Mouse (Mus musculus): ENCODE results near the gene Kcnn1.
A peak's percentile ranks its signal among the peaks of the same experiment; 100 is the strongest.
"Not testable (repeated sequence)": the region's sequence is repeated elsewhere in the genome, so short reads cannot be mapped to it uniquely, and the experiment has no call there.

Kcnn1 gene

DNA sequence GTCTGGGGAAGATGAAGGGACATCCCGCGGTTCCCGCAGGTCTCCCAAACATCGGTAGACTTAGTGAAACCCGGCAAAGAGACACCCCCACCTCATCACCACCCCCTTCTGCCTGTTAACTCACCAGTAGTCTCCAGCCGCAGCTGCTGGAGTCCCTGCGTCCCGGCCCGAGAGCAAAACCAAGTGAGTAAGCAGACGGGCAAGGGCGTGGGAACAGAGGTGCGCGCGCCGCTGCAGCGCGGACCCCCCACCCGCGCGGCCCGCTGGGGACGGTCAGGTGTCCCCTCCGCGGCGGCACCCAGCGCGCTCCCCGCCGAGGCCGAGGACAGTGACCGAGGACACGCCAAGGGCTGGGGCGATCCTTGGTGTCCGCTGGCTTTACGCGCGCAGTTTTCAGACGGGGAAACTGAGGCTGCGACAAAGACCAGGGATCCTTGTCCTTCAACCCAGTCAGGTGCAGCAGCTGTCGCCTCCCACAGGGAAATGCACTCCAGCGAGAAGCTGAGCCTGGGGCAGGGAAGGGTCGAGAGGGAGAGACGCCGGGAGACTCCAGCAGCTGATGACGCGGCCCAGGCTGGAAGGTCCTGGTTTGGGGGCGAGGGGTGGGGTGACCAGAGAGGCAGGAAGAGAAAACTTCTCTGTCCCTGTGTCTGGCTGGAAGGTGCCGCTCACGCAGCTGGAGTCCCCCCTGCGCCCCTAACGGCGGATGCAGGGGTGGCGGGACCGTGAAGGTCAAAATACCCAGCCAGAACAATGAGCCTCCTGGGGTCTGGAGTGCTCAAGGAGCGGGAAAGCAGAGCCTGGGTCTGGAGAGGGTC lies at the start of gene Kcnn1:
Kcnn1 (minus strand) TSS at position 435 of the 818 bp plus-strand sequence.
- no peak for DNase-seq (ENCODE audit: low spot score)

DNA sequence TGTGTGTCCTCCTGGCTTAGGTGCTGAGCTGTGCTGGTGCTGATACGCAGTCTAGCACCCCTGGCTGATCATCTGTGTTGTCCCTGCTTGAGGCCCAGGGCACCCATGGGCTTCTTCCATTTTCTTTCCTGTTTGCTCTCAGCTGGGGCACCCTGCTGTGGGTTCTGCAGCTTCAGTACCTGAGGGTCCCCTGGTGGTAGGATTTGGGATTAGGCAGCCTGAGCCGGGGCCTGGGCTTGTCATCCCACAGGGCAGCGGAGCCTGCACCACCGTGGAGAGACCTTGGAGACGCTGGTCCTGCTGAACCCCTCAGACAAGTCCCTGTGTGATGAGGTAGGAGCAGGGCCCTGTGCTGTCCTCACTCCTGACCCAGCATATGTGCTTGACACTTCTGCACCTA lies 48.5 kb upstream of the Kcnn1 start:
- no peak for DNase-seq (ENCODE audit: low spot score)

DNA sequence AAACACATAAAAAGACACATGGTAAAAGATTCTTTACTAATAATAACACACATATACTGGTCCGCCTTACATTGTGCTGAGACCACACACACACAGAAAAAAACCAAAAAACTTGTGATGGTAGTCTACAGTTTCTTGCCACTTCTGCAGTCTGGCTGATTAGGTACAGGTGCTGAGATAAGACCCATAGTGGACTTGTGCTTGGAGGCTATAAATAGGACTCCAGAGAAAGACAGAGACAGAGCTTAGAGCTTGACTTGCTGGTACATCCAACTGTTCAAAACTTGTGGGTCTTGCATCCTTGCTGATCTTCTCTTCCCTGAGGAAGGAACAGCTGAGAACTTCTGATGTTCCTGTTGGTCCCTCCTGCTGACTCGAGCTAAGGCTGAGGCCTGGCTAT lies 44.5 kb upstream of the Kcnn1 start:
- DNase-seq (ENCODE audit: low spot score) = no peak

DNA sequence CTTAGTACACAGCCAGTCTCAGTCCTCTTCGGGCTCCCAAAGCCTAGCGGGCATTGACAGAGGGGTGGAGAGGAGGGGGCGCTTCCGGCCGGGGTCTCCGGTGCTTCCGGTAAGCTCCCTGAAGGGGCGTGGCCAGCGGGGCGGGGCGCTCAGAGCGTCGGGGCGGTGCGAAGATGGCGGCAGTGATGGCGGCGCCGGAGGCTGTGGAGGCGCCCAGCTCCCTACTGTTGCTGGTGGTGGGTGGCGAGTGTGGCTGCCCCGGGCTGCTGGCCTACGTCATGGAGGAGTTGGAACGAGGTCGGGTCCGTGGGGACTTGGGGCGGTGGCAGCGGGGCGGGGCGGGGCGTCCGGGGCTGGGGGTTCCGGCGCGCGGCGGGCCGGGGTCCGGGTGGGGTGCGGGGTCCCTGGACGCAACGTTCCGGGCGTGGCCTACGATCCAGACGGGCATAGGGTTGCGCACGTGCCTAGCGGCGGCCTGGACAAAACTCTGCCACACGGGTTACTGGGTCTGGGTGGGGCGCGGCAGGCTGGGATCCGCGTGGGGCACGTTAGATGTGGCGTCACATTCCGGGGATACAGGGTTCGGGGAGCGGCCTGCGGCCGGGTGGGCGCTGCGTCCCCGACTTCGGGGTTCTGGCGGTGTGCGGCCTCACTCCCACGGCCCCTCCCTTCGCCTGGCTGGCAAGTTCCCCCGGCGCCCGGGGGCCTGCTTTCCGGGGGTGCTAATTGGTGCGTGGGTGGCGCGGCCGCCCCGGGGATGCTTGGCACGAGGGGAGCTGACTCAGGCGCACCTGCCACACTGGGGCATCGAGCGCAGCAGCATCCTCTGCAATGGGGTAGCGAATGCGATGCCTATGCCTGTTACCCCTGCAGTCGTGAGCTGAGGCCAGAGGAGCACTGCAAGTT lies 43.0 kb upstream of the Kcnn1 start, which contains the start of gene Map1s:
Map1s (plus strand) TSS at position 102 of the 906 bp plus-strand sequence.
- peak; percentile 91 for DNase-seq (ENCODE audit: low spot score)

DNA sequence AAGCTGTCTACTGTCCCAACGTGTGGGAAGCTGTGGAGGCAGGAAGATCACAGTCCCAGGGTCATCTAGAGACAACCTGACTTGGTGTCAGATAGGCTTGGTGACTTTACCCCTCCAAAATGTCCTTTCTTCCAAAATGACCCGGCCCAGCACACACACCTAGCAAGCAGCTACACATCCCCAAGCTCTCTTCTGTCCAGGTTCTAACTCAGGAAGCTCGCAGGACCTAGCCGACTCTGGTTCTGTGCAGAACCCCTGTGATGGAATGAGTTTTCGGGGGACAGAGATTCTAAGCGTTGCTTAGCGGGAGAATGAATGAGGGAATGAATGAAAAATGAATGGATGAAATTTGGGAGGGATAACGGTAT lies 42.4 kb upstream of the Kcnn1 start:
- DNase-seq (ENCODE audit: low spot score) = no peak

DNA sequence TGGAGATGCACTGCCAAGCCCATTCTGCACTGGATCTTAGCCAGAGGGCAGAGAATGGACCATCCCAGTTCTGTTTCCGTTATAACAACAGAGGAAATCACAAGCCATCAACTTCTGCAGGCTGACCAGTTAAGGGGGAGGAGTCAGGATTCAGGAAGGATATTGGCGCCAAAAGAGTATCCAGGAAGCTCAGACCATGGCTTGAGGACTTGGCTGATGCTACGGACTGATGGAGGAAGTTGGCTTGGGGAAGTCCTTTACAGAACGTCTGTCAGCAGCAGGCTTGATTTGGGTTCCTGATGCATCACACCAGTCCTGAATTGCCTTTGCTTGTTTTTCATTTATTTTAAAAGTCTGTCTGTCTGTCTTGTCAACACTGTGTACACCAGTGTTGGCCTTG lies 41.5 kb upstream of the Kcnn1 start:
- no peak for DNase-seq (ENCODE audit: low spot score)

DNA sequence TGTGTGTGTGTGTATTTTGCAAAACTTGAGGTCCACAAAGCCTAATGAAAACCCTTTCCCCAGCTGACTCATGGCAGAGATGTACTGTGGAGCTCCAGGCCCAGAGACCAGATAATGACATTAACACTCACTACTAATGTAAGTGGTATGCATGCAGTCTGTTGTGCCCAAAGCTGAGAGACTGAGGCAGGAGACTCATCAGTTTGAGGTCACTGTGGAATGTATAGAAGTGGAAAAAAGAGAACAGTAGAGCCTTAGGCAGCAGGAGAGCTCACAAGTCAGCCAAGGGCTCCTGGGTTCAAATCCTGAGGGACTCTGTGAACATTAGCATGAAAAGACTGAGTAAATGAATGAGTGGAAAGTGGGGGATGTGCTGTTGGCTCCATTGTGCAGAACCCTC lies 40.5 kb upstream of the Kcnn1 start:
- DNase-seq (ENCODE audit: low spot score) = no peak

DNA sequence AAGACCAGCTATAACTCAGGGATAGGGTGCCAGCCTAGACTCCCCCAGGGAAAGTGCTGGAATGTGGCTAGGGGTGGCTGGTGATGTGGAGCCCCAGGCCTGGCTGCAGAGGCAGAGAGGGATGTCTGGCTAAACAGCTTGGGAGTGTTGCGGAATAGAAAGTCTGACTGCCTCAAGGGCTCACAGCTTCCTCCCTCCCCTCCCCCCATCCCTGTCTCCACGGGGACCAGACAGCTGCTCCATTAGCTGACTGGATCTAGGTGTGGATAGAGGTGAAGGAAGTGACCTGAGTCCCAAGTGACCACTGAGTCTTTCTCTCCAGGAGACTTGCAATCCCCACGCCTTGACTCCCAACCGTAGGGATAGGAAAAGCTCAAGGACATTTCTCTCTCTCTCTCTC lies 40.1 kb upstream of the Kcnn1 start:
- no peak for DNase-seq (ENCODE audit: low spot score)

DNA sequence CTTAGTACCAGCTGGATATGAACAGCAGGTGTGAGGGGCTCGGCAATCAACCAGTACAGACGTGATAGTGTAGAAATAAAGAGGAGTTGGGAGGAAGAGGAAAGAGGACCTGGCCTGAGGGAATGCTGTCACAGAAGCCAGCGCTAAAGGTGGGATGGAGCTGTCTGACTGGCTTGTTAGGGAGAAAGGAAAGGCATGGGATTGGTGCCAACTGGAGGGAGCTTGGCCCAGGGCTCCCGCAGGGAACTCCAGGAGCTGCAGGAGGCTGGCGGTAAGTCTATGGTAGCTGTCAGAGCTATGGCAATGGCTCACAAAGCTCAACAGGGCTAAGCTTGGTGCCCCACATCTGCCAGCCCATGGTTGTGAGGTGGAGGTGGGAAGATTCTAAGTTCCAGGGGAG lies 39.2 kb upstream of the Kcnn1 start:
- no peak for DNase-seq (ENCODE audit: low spot score)

DNA sequence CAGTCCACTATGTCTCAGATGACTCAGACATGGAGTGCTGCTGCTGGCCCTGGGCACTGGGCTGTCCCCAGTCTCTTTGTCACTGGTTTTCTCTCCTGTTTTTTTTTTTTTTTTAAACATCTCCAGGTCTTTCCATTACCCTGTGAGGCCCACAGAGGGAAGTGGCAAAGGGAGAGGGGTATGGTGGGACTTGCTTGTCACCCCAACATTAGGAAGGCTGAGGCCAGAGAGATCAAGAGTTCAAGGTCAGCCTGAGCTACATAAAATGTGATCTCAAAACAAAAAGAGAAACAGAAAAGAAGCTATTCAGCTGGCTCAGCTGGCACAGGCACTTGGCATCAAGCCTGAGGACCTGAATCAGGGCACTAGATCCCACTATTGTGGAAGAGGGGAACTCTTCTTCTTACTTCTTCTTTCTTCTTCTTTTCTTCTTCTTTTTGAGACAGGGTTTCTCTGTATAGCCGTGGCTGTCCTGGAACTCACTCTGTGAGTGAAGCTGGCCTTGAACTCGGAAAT lies 37.9 kb upstream of the Kcnn1 start:
- DNase-seq (ENCODE audit: low spot score) = no peak

DNA sequence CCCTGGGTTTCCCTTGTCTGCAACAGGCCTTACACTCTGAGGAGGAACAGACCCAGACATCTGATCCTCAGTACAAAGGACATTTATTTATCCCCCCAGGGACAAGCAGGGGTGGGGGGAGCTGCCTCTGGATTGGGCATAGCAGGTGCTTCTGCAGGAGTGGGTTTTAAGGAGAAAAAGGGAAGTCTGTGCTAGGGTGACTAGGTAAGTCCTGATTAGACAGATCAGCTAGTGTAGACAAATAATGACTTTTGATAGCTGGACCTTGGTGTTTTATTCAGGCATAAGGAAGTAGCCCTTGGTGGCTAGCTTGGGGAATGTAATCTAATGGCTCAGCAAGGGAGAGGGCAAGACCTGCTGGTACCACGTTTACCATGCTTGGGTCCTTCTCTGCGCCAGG lies 36.2 kb upstream of the Kcnn1 start:
- no peak for DNase-seq (ENCODE audit: low spot score)

DNA sequence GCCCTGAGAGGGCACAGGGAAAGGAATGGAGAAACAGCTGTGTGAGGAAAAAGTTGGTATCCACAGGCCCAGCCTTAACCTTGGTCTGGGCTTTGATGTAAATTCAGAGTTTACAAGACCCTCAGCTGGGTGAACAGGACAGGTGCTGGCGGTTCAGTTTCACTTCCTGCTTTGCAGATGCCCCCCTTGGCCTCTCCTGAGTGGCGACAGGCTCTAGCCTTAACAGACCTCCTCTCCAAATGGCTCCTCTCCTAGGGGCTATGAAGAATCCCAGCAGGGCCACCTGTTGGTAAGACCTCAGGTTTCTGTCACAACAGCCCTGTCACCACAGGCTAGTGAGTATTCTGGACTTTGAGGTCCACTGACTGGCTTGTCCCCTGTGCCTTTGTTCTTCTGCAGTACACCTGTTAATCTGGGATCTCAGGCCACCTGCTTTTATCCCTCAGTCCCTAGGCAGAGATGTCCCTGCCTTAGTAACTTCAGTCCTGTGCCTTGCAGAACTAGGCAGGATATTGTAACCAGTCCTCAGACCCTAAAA lies 35.7 kb upstream of the Kcnn1 start:
- no peak for DNase-seq (ENCODE audit: low spot score)

DNA sequence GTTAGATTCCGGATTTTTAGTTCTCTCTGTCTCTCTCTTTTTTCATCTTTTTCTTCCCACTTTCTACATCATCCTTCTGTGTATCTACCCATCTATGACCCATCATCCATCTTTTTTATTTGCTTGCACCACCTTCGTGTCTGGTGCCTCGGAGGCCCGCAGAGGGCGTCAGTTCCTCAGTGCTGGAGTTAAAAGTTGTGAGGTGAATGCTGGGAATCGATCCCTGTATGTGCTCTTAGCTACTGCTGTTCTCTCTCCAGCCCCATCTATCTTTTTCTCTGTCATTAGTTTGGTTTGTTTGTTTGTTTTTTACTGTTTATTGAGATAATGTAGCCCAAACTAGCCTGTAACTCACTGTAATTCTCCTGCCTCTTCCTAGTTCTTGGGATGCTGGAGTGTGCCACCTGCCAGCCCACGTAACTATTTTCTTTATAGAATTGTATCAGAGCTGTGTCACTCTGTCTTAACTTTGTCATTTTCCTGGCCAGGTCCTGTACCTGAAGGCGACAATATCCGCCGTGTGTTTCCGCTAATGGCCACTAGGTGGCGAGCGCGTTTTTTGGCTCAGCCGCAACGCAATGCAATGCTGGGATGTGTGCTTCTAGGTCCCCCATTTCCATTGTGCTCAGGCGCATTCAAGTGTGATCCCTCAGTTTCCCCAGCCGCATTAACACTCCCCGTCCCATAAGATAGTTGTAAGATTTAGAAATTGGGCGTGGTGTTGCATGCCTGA lies 34.8 kb upstream of the Kcnn1 start:
- DNase-seq (ENCODE audit: low spot score) = peak; percentile 76

DNA sequence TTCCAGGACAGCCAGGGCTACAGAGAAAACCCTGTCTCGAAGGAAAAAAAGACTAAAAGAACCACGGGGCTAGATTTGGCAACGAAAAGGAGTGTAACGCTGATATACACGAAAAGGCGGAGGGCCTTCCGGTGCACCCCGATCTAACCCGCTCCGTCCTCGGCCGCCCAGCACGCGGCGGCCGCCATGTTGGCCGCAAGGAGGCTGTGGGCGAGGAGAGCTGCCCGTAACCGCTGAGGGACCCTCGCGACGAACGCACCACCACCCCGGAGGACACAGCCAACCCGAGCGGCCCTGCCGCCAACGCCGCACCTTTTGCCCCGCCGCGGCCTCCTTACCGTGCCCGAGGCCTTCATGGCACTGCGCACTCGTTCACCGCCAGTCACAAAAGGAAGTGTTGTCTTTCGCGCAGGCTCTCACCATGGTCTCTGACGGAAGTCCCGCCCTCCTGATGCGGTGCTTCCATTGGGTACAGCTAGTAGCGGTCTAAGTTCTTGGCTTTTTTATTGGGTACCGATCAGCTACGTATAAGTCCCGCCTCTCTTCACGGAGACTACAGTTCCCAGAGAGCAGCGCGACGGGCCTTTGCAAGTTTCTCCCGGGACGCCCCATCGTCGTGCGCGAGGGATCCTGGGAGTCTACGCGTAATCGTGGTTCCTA lies 34.1 kb upstream of the Kcnn1 start, which contains the start of gene Rpl18a:
Rpl18a (minus strand) TSS at position 392 of the 660 bp plus-strand sequence.
- peak; percentile 98 for DNase-seq (ENCODE audit: low spot score)

DNA sequence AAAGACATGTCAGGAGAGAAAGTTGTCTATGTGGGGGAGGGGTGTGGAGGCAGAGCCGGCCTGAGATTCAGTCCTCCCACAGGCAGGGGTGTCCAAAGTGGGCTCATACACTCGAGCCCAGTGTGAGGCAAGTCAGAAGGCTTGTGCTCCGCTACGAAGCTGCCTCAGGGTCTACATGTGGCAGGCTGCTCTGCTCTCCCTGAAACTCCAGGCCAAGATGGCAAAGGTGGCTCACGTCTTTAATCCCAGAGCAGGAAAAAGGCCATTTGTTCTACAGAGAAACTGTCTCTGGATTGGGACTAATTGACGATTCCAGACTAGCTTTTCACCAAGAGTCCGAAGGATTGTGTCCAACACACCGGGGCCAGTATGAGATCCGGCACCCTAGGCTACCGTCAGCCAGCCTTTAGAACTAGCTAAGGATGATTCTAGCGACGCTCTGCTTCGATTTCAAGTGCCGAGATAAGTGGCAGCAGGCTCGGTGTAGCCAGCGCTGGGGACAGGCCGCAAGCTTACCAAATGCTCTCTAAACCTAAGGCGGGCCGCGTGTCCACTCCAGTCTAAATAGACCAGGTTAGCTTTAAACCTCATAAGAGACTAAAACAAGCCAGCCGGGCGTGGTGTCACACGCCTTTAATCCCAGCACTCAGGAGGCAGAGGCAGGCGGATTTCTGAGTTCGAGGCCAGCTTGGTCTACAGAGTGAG lies 33.4 kb upstream of the Kcnn1 start:
- no peak for DNase-seq (ENCODE audit: low spot score)

DNA sequence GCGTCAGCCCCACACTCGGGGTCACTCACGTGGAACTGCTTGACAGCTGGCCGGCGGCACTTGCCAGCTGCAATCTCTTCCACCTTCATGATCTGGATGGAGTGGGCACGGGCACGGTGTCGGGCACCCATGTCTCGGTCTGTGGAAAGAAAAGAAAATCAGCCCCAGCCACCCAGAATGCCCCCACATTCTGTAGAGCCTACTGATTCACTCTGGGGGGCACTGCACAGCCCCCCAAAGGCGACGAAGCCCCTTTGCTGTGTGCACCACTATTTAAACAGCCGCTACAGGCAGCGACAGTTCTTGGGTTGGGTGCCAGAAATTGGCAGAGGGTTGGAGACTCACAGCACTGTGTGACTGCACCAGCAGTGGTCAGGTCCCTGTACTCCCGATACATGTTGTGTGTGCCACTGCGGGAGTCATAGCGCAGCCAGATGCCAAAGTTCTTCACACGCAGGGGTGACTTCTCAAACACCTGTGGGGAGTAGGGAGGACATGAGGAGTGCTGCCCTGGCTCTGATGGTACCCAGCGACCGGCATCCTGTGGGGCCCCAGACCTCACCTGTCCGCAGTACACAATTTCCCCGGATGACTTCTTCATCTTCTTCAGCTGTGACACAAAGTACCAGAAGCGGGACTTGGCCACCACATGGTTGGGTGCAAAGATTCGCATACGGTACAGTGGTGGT lies 32.7 kb upstream of the Kcnn1 start:
- DNase-seq (ENCODE audit: low spot score) = not testable (repeated sequence)

DNA sequence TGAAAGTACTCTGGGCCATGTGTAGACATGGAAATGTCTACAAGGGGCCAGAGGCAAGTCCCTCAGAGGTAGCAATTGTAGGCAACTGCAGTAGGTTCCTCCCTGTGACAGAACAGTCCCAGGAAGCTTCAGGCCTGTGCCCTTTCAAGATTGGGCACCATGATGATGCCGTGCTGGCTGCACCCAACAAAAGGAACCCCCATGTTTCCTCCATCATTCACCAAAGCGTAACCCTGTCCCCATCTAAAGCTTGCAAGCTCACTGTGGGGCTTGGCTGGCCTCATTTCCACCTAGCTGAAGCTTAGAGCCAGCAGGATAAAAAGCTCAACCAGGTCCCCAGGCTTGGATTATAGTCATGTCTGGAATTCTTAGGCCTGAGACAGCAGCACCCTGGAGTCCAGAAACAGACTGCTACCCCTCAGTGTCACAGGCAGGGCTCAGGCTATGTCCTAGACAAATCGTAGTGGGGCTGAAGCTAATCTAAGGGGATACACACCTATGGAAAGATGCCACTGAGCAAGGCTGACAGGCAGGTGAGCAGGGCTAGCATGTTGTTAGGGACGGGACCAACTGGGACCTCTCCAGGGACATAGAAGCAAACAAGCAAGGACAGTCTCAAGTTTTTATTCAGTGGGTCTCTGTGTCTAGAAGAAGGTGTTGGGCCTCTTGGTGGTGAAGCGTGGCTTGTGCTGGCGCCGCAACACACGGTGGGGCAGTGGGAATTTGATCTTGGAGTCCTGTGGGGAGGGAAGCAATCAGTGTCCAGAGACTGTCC lies 31.9 kb upstream of the Kcnn1 start:
- no peak for DNase-seq (ENCODE audit: low spot score)

DNA sequence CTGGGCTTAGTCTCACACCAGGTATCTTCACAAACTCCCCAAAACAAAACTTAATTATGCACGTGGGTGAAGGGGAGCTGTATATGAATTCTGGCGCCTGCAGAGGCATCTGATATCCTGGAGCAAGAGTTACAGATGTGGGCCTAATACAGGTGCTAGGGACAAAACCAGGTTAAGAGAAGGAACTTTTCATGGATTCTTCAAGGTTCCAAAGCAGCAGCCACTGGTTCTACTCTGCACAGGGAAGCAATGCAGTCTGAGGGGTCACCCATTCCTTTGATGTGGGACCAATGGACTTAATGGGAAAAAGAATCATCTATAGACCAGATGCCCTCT lies 31.3 kb upstream of the Kcnn1 start:
- no peak for DNase-seq (ENCODE audit: low spot score)

DNA sequence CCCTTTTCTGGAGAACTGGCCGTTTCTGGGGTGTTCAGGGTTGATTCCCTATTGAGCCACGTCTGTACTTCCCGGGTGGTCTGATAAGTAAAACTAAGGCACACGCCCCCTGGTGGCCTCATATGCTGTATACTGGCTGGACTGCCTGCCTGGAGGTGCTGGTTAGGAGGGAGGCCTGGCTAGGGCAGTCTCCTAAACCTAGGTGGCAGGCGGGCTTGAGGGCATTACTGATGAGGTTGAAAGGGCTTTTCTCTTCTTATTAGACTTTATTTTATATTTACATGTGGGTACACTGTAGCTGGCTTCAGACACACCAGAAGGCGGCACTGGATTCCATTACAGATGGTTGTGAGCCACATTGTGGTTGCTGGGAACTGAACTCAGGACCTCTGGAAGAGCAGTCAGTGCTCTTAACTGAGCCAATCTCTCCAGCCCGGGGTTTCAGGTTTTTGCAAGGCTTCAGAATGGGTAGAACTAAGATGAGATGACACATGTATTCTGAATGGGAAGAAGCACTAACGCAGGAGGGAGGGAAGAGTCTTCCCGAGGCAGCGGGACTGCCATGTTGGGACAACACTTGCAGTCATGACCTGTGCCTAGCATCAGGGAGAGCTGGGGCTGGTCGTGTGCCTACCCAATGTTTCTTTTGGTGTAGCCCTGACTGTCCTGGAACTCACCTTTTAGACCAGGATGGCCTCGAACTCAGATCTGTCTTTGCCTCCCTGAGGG lies 30.8 kb upstream of the Kcnn1 start:
- DNase-seq (ENCODE audit: low spot score) = peak; percentile 70
